14 mouse cellular contexts compared by ENCODE assay signal in genomic region chr9:44255136-44255521, GRCm38 (mm10). TPM values are rescaled to one million over a fixed set of nuclear protein-coding genes. Genes with fewer than 3 reads are reported as not detected.
DNase-seq lines count a peak whose midpoint lies in the region; ATAC-seq lines count a peak whose summit lies in the region.
"Had no signal": no experiment of that assay in that cellular context is flagged by ENCODE, and none has a peak within 500 bp of the region (broad histone marks: within the 10 kb centered on the region; RNA-seq: fewer than 3 reads in every experiment).

No protein-coding gene starts in this region.

- ATAC-seq in liver, embryonic 15.5 days (ENCODE audit: insufficient read depth), result no peak
- ATAC-seq in liver, embryonic 11.5 days (replicated peaks; ENCODE audit: low FRiP score), result no peak
- ATAC-seq in hindbrain, embryonic 15.5 days (ENCODE audit: low FRiP score, low read depth), result 0 out of 2 replicates have a peak, but pooled peaks have one; percentile 27
- ATAC-seq in midbrain, embryonic 16.5 days, result 0 out of 2 replicates have a peak, but pooled peaks have one; percentile 33

- peaks cover 7% of the 10 kb centered on the region; the same call in 1 of the 2 replicates for H3K27me3 ChIP-seq in liver, embryonic 15.5 days
- no peaks in the 10 kb centered on the region for H3K27me3 ChIP-seq in liver, embryonic 11.5 days (replicated peaks; ENCODE audit: control insufficient read depth, insufficient read depth, low read length)
- peaks cover 11% of the 10 kb centered on the region for H3K27me3 ChIP-seq in forebrain, embryonic 10.5 days (ENCODE audit: poor library complexity, severe bottlenecking)
- H3K27me3 ChIP-seq in hindbrain, embryonic 15.5 days, result no peaks in the 10 kb centered on the region
- H3K27me3 ChIP-seq in midbrain, embryonic 16.5 days (ENCODE audit: control insufficient read depth, insufficient read depth, low read depth, low read length), result no peaks in the 10 kb centered on the region

- intact Hi-C loops in left cerebral cortex, postnatal 10 days (cut with DNase I), result no loop called here

- H3K27ac ChIP-seq in liver, embryonic 15.5 days (replicated peaks), result peak overlapping the region; percentile 38; the same call in 1 of the 2 replicates
- no peak overlapping the region for H3K27ac ChIP-seq in liver, embryonic 11.5 days (ENCODE audit: low read depth, low read length)
- peak overlapping the region; percentile 71 for H3K27ac ChIP-seq in forebrain, embryonic 10.5 days
- peak overlapping the region; percentile 69 for H3K27ac ChIP-seq in hindbrain, embryonic 15.5 days (replicated peaks)
- H3K27ac ChIP-seq in midbrain, embryonic 16.5 days (ENCODE audit: low read length), result peak overlapping the region; percentile 87

- no peak overlapping the region for H3K4me2 ChIP-seq in liver, embryonic 15.5 days
- no peak overlapping the region for H3K4me2 ChIP-seq in liver, embryonic 11.5 days
- 0 out of 2 replicates have a peak overlapping the region, but pooled peaks have one; percentile 2 for H3K4me2 ChIP-seq in hindbrain, embryonic 15.5 days
- H3K4me2 ChIP-seq in midbrain, embryonic 16.5 days (ENCODE audit: low read length), result peak overlapping the region; percentile 10; the same call in 1 of the 2 replicates

- H3K9ac ChIP-seq in liver, embryonic 15.5 days, result no peak overlapping the region
- H3K9ac ChIP-seq in liver, embryonic 11.5 days (ENCODE audit: low read depth, low read length), result no peak overlapping the region
- H3K9ac ChIP-seq in hindbrain, embryonic 15.5 days, result no peak overlapping the region
- no peak overlapping the region for H3K9ac ChIP-seq in midbrain, embryonic 16.5 days (ENCODE audit: low read depth, low read length)

- peaks cover 26% of the 10 kb centered on the region for H3K4me1 ChIP-seq in liver, embryonic 15.5 days (replicated peaks)
- peaks cover 7% of the 10 kb centered on the region; the same call in 1 of the 2 replicates for H3K4me1 ChIP-seq in liver, embryonic 11.5 days (replicated peaks; ENCODE audit: control insufficient read depth, insufficient read depth, low read length)
- H3K4me1 ChIP-seq in forebrain, embryonic 10.5 days, result peaks cover 51% of the 10 kb centered on the region
- H3K4me1 ChIP-seq in hindbrain, embryonic 15.5 days (replicated peaks), result peaks cover 30% of the 10 kb centered on the region
- peaks cover 28% of the 10 kb centered on the region for H3K4me1 ChIP-seq in midbrain, embryonic 16.5 days (ENCODE audit: control insufficient read depth, insufficient read depth, low read length)

- DNase-seq in liver, embryonic 11.5 days (ENCODE audit: low spot score), result no peak
- DNase-seq in forebrain, embryonic 10.5 days (ENCODE audit: extremely low spot score, low spot score), result no peak
- no peak for DNase-seq in left cerebral cortex, postnatal 10 days (ENCODE audit: extremely low spot score in 1 of 2, low spot score in 2 of 2)
- DNase-seq in layer of hippocampus, adult 18-20 months (ENCODE audit: low spot score in 2 of 2), result no peak
- DNase-seq in lung, adult 18-20 months, result no peak
- DNase-seq: adrenal gland, adult 2 months; heart, adult 11 months; heart, postnatal 4 days; kidney, postnatal 10 days had no signal

- H3K4me3 ChIP-seq in liver, embryonic 15.5 days (replicated peaks), result no peak overlapping the region
- no peak overlapping the region for H3K4me3 ChIP-seq in liver, embryonic 11.5 days (ENCODE audit: low read depth, low read length)
- H3K4me3 ChIP-seq in forebrain, embryonic 10.5 days, result no peak overlapping the region
- no peak overlapping the region for H3K4me3 ChIP-seq in hindbrain, embryonic 15.5 days
- H3K4me3 ChIP-seq in midbrain, embryonic 16.5 days (ENCODE audit: low read depth, low read length), result no peak overlapping the region

- H3K36me3 ChIP-seq in liver, embryonic 15.5 days (replicated peaks), result no peaks in the 10 kb centered on the region
- H3K36me3 ChIP-seq in liver, embryonic 11.5 days (ENCODE audit: control insufficient read depth, insufficient read depth, low read length), result no peaks in the 10 kb centered on the region
- no peaks in the 10 kb centered on the region for H3K36me3 ChIP-seq in forebrain, embryonic 10.5 days (replicated peaks)
- H3K36me3 ChIP-seq in hindbrain, embryonic 15.5 days, result no peaks in the 10 kb centered on the region
- no peaks in the 10 kb centered on the region for H3K36me3 ChIP-seq in midbrain, embryonic 16.5 days (ENCODE audit: control insufficient read depth, insufficient read depth, low read length)

- 66% methylated on average over 6 of the region's 6 CpGs for WGBS in liver, embryonic 15.5 days (ENCODE audit: insufficient replicate concordance)
- WGBS in liver, embryonic 11.5 days, result 75% methylated on average over 6 of the region's 6 CpGs
- 65% methylated on average over 6 of the region's 6 CpGs for WGBS in forebrain, embryonic 10.5 days
- 40% methylated on average over 6 of the region's 6 CpGs for WGBS in hindbrain, embryonic 15.5 days
- WGBS in midbrain, embryonic 16.5 days, result 30% methylated on average over 6 of the region's 6 CpGs

- H3K9me3 ChIP-seq in liver, embryonic 15.5 days (replicated peaks), result no peaks in the 10 kb centered on the region
- no peaks in the 10 kb centered on the region for H3K9me3 ChIP-seq in liver, embryonic 11.5 days (ENCODE audit: control insufficient read depth, low read length)
- H3K9me3 ChIP-seq in forebrain, embryonic 10.5 days, result no peaks in the 10 kb centered on the region
- H3K9me3 ChIP-seq in hindbrain, embryonic 15.5 days, result no peaks in the 10 kb centered on the region
- H3K9me3 ChIP-seq in midbrain, embryonic 16.5 days (replicated peaks; ENCODE audit: control insufficient read depth, low read length, poor library complexity, severe bottlenecking), result no peaks in the 10 kb centered on the region

RNA-seq across cellular contexts. Expression of gene Pdzd3, which starts 3.9 kb away (rescaled TPM):
- polyA plus RNA-seq in liver, embryonic 15.5 days (2015; fragmentation: Nextera tagmentation; extraction: Ambion mirVana), result 0.07 TPM in 1 of 2 replicates, not detected in the other
- polyA plus RNA-seq in liver, embryonic 11.5 days (2014; fragmentation: Nextera tagmentation; extraction: Ambion mirVana), result 0.10 TPM in 1 of 2 replicates, not detected in the other
- 0.06 TPM in 1 of 2 replicates, not detected in the other for polyA plus RNA-seq in forebrain, embryonic 10.5 days (2016; fragmentation: Nextera tagmentation; extraction: Ambion mirVana)
- polyA plus RNA-seq in hindbrain, embryonic 15.5 days (2015; fragmentation: Nextera tagmentation; extraction: Ambion mirVana), result 0.39 and 0.87 TPM in 2 replicates
- polyA plus RNA-seq in midbrain, embryonic 16.5 days (2015; fragmentation: Nextera tagmentation; extraction: Ambion mirVana), result 0.72 and 0.82 TPM in 2 replicates
- under 1 TPM; 0.53 to 0.60 TPM for total RNA-seq in left cerebral cortex, postnatal 10 days (2021)
- total RNA-seq in layer of hippocampus, adult 18-20 months (2021), result 1 to 10 TPM in 1 of 2 experiments, under 1 TPM in 1; 0.86 to 1.5 TPM
- total RNA-seq: adrenal gland, adult 2 months; liver, adult 2 months had no signal
- polyA plus RNA-seq: adrenal gland, adult 2 months; liver, adult 2 months; testis, adult 2 months had no signal

RNA-seq across cellular contexts. Expression of gene Nlrx1, which starts 13.3 kb away (rescaled TPM):
- 4.1 and 4.2 TPM in 2 replicates for polyA plus RNA-seq in liver, embryonic 15.5 days (2015; fragmentation: Nextera tagmentation; extraction: Ambion mirVana)
- polyA plus RNA-seq in liver, embryonic 11.5 days (2014; fragmentation: Nextera tagmentation; extraction: Ambion mirVana), result 4.3 and 4.9 TPM in 2 replicates
- 2.8 and 2.9 TPM in 2 replicates for polyA plus RNA-seq in forebrain, embryonic 10.5 days (2016; fragmentation: Nextera tagmentation; extraction: Ambion mirVana)
- polyA plus RNA-seq in hindbrain, embryonic 15.5 days (2015; fragmentation: Nextera tagmentation; extraction: Ambion mirVana), result 4.1 and 5.9 TPM in 2 replicates
- polyA plus RNA-seq in midbrain, embryonic 16.5 days (2015; fragmentation: Nextera tagmentation; extraction: Ambion mirVana), result 5.1 and 6.1 TPM in 2 replicates
- total RNA-seq in left cerebral cortex, postnatal 10 days (2021), result 10 to 100 TPM; 11.9 to 14.8 TPM
- total RNA-seq in layer of hippocampus, adult 18-20 months (2021), result 10 to 100 TPM; 10.0 to 11.8 TPM

RNA-seq across cellular contexts. Expression of gene Ccdc153, which starts 14.7 kb away (rescaled TPM):
- polyA plus RNA-seq in liver, embryonic 15.5 days (2015; fragmentation: Nextera tagmentation; extraction: Ambion mirVana), result not detected in 2 replicates
- polyA plus RNA-seq in liver, embryonic 11.5 days (2014; fragmentation: Nextera tagmentation; extraction: Ambion mirVana), result not detected in 2 replicates
- not detected in 2 replicates for polyA plus RNA-seq in forebrain, embryonic 10.5 days (2016; fragmentation: Nextera tagmentation; extraction: Ambion mirVana)
- polyA plus RNA-seq in hindbrain, embryonic 15.5 days (2015; fragmentation: Nextera tagmentation; extraction: Ambion mirVana), result not detected in 2 replicates
- 1.5 TPM in 1 of 2 replicates, not detected in the other for polyA plus RNA-seq in midbrain, embryonic 16.5 days (2015; fragmentation: Nextera tagmentation; extraction: Ambion mirVana)
- 1 to 10 TPM in 1 of 2 experiments, under 1 TPM in 1; 0.69 to 1.9 TPM for total RNA-seq in left cerebral cortex, postnatal 10 days (2021)
- 1 to 10 TPM; 4.7 to 6.1 TPM for total RNA-seq in layer of hippocampus, adult 18-20 months (2021)
- total RNA-seq: heart, postnatal 4 days; liver, adult 2 months had no signal
- polyA plus RNA-seq: liver, adult 2 months had no signal

RNA-seq across cellular contexts. Expression of gene Cbl, which starts 21.3 kb away (rescaled TPM):
- polyA plus RNA-seq in liver, embryonic 15.5 days (2015; fragmentation: Nextera tagmentation; extraction: Ambion mirVana), result 5.1 and 5.8 TPM in 2 replicates
- polyA plus RNA-seq in liver, embryonic 11.5 days (2014; fragmentation: Nextera tagmentation; extraction: Ambion mirVana), result 12.0 and 12.7 TPM in 2 replicates
- 21.3 and 23.8 TPM in 2 replicates for polyA plus RNA-seq in forebrain, embryonic 10.5 days (2016; fragmentation: Nextera tagmentation; extraction: Ambion mirVana)
- polyA plus RNA-seq in hindbrain, embryonic 15.5 days (2015; fragmentation: Nextera tagmentation; extraction: Ambion mirVana), result 20.3 and 22.5 TPM in 2 replicates
- 21.7 and 26.5 TPM in 2 replicates for polyA plus RNA-seq in midbrain, embryonic 16.5 days (2015; fragmentation: Nextera tagmentation; extraction: Ambion mirVana)
- total RNA-seq in left cerebral cortex, postnatal 10 days (2021), result 10 to 100 TPM; 48.6 to 49.9 TPM
- 10 to 100 TPM; 59.8 to 66.3 TPM for total RNA-seq in layer of hippocampus, adult 18-20 months (2021)

RNA-seq across cellular contexts. Expression of gene Abcg4, which starts 33.3 kb away (rescaled TPM):
- 16.4 and 18.6 TPM in 2 replicates for polyA plus RNA-seq in liver, embryonic 15.5 days (2015; fragmentation: Nextera tagmentation; extraction: Ambion mirVana)
- polyA plus RNA-seq in liver, embryonic 11.5 days (2014; fragmentation: Nextera tagmentation; extraction: Ambion mirVana), result 11.6 and 13.8 TPM in 2 replicates
- polyA plus RNA-seq in forebrain, embryonic 10.5 days (2016; fragmentation: Nextera tagmentation; extraction: Ambion mirVana), result 5.3 and 7.2 TPM in 2 replicates
- 28.7 and 32.1 TPM in 2 replicates for polyA plus RNA-seq in hindbrain, embryonic 15.5 days (2015; fragmentation: Nextera tagmentation; extraction: Ambion mirVana)
- polyA plus RNA-seq in midbrain, embryonic 16.5 days (2015; fragmentation: Nextera tagmentation; extraction: Ambion mirVana), result 29.7 and 33.9 TPM in 2 replicates
- total RNA-seq in left cerebral cortex, postnatal 10 days (2021), result 10 to 100 TPM; 68.0 to 73.2 TPM
- total RNA-seq in layer of hippocampus, adult 18-20 months (2021), result 10 to 100 TPM; 65.5 to 74.6 TPM
- total RNA-seq: liver, adult 2 months had no signal

Comparison
In these comparisons a context has a peak if more than half of its experiments do, and no peak if none do; other contexts are left out.
1. ATAC-seq: peak in hindbrain, embryonic 15.5 days (single experiment) and midbrain, embryonic 16.5 days (single experiment); none in liver, embryonic 15.5 days (single experiment) and liver, embryonic 11.5 days (single experiment).
2. H3K4me2 ChIP-seq: peak in hindbrain, embryonic 15.5 days (single experiment) and midbrain, embryonic 16.5 days (single experiment); none in liver, embryonic 15.5 days (single experiment) and liver, embryonic 11.5 days (single experiment).